Mouse (Mus musculus) cortical plate, adult 2 months (tissue): ENCODE results near the gene Dzip1.

Source experiments
- CTCF ChIP-seq: fragments of 200-500 bp; IDR thresholded peaks from 2 replicates; pipeline ENCODE4 v1.5.1; 2011; ENCODE audit warnings: mild to moderate bottlenecking, control low read depth, low read length; ENCODE audit not compliant: insufficient read depth; ENCODE audit errors: extremely low read depth
- POLR2A ChIP-seq: fragments of 200-500 bp; IDR thresholded peaks from 2 replicates; pipeline ENCODE4 v1.6.1; 2011; ENCODE audit warnings: mild to moderate bottlenecking, low read length, control low read depth; ENCODE audit not compliant: insufficient read depth; ENCODE audit errors: extremely low read depth

DNA sequence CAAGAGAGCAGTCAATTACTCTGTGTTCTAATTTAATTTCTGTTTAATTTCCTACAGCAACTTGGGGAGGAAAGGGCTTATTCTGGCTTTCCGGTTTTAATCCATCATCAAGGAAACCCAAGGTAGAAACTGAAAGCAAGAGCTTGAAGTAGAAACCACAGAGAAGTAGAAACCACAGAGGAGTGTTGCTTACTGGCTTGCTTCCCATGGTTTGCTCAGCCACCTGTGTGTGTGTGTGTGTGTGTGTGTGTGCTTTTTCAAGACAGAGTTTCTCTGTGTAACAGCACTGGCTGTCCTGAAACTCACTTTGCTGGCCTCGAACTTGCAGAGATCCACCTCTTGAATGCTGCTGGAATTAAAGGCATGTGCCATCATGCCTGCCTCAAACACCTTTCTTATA, 4.5 kb upstream of the Dzip1 start:
- no peak for TF ChIP-seq CTCF
- TF ChIP-seq POLR2A = no peak
